Mouse (Mus musculus): Measurements from ENCODE around the gene Sf3a2.

The Sf3a2 gene

DNA sequence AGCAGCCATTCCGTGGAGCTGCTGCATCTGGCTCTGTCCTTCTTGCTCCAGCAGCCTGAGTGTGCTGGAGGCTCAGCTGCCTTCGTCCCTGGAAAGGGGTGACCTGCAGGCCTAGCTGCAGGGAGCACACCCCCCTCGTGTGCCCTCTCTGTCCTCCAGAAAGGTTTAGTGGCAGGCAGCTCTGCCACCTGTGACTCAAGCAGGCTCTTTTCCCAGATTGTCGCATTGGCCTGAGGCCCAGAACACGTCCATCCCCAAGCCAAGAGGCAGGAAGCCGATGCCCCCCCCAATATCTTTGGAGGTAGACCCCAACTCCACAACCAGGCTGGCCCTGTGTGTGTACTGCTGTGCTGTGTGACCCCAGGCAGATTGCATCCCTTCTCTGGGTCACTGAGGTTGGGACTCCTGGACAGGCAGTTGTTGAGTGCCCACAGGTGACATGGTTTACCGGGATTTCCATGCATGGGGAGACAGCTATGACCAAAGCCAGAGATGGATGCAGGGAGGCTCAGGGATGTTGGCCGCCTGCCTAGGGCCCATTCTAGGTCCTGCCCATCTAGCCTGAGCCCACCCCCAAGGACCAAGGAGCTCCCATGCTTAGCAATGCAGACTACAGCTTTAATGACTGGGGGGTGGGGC is 47.2 kb downstream of the Sf3a2 start:
- DNase-seq (ENCODE audit: low spot score in 2 of 2), result no peak

DNA sequence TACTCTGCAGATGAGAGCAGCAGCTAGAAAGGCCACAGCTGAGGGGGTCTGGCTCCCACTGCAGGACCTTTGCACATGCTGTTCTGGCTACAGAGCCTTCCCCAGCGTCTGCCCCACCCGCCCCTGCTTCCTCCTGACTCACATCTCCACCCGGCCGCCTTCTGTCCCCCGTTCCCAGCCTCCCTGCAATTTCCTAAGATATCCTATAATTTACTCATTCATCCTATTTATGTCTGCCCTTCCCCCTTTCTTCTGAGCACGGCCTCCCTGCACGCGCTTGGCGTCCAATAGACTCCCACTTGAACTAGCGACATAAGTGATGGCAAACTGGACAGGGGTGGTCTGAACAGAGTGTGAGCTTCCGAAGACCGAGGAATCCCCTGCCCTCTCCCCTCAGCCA is 47.7 kb downstream of the Sf3a2 start:
- peak; percentile 67 to 69 for DNase-seq (ENCODE audit: low spot score in 2 of 2)

DNA sequence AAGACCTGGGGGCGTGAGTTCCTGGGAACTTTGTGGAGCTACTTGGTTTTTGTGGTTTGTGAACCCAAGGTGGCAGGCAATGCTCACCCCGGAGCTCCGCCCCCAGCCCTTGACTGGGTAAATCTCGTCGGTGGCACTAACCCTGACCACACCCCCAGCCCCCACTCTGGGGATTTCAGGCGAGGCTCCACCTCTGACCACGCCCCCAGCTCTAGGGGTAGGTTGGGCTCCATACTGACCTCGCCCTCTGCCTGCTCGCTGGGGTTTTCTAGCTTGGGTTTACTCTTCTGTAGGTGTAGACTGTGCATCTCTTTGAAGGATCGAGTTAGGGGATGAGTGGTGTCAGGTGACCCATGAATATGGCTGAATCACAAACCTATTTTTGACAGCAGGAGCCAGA is 50.6 kb downstream of the Sf3a2 start:
- DNase-seq (ENCODE audit: low spot score in 2 of 2), result no peak

Data from right cerebral cortex, adult 2 months (tissue).